In the genomic region with DNA sequence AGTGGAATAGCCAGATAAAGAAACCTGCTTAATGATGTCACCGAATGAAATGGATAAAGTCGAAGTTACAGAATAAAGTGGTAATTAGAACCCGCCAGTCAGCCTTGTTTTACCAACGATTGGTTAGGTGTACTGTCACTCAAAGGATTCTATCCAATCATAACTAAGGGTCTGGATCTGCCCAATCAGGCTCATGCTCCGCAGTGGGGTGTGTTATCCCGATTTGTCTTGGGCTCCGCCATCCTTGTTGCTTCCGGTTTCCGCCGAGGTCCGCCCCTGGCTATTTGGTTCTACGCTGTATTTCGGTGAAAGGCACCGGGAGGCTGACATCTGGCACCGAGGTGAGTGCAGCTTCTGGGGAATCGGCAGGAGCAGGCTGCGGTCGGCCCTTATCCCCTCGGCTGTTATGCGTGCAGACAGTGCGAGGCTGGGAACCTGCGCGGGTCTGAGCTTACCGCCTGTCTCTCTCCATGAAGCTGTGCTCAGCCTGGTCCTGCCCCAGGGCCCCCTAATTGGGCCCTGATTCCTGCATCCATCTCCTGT, we compare ENCODE assay signal across 1 mouse cellular context.
A peak's percentile ranks its signal among the peaks of the same experiment; 100 is the strongest.
TF ChIP-seq lines count a peak whose summit lies in the region.

TSS of gene Gm12258 (plus strand) at position 240 of the 543 bp plus-strand sequence.

TF ChIP-seq in MEL, 35 proteins besides CTCF, POLR2A, EP300 and RAD21 (continued from another document):
- TF ChIP-seq ETS1 (IDR thresholded peaks at IDR 0.05; ENCODE audit: low read depth, low read length) = peak; percentile 38; the same call in 1 of the 2 replicates
